Mouse (Mus musculus) activated CD4-positive, CD25-positive, alpha-beta regulatory T cell (primary cell): ENCODE data around the gene Mmachc. TPM values are rescaled to one million over a fixed set of nuclear protein-coding genes. Genes with fewer than 3 reads are reported as not detected.

Source experiments
- polyA plus RNA-seq, 2 experiments: library from polyadenylated mRNA; unstranded; fragments of 100-300 nt; shearing (Covaris generic); gene quantifications; one replicate each; pipeline ENCODE4 v1.2.1; 2017

Gene Mmachc
- 1 to 10 TPM; 4.0 to 8.7 TPM for polyA plus RNA-seq

DNA sequence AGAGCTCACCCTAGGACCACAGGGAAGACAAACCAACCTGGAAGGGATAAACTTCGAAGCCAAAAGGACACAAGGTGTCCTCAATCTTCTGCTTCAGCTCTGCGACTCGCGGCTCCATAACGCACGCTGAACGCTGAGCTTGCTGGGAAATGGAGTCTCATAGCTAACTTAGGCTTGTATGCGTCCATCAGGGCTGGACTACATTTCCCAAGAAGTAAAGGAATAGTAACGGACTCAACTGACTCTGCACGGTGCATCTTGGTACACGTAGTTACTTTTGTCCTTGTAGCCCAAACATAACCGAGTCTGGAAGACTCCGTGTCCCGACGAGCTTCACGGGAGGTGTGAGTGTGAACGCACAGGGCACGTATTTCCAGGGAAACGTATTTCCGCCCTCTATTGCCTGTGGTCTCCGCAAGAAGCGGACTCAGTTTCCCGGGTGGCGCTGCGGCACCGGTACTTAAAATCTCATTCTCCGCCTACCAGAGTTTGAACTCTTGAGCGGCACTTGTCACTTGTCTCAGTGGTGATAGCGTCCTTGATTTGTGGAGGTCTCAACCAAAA is at the start of gene Mmachc, which contains the start of gene Ccdc163:
Gene Mmachc, minus strand, starts transcription at position 206 of the 564 bp plus-strand sequence.
Gene Ccdc163, plus strand, starts transcription at position 309 of the 564 bp plus-strand sequence.

DNA sequence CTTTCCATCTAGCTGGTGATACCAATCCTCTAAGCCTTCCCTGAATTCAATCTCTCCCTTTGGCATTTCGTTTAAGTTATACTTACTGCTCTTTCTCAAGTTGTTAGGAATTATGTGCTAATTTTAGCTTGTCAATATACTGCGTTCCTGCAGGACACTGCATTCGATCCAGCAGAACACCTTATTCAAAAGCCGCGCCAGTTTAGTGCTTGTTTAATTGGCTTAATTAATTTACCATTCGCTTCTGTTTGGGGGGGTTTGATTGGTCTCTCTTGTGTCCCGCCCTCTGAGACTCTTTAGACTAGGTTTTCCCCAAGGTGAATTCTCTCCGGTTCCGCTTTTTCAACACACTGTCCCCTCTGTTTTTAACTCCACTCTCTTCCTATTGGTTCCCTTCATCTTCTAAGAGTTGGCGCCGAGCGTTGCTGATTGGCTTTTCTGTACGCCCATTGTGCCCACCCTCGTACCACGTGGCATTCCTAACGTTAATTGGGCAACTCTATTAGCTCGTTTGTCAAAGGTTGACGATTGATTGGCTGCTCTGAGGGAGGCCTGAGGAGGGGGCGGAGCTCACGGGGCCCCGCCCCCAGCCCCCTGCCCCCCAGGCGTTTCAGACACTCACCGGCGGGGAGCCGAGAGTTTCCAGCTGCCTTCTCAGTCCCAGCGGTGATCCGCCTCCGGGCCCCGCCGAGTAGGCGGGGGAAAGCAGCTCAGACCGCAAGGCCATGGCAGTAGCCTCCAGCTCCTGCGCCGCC is 12.3 kb upstream of the Mmachc start, which contains the start of gene Tesk2:
Gene Tesk2, plus strand, starts transcription at position 606 of the 755 bp plus-strand sequence.

DNA sequence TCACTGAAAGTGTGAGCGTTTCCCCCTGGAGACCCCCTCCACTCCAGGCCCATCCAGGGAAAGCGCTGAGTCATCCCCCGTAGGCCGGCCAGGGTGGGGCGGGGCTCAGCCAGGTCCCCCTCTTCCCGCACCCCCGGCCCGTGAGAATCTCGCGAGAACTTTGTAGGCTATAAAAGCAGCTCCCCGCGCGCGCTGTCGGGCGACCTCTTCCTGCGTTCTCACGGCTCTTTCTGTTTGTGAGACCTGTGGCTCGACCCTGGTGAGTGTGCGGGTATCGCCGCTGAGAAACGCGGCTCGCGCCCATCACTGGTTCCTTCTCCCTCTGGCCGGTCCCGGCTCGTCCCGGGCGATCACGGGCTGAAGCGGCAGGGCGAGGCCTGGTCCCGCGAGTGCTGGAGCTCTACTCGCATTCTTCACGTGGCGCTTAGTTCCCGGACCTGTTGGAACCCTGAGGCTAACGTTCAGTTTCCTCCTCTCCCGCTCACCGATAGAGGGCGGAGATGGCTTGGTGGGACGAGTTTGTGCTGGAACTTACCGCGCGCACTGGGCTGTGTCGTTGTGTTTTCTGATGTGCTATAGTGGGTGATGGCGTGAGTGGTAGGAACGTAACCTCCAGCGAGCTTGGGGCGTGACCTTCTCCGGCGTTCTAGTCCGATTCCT is 22.7 kb downstream of the Mmachc start, which contains the start of gene Prdx1:
Gene Prdx1, plus strand, starts transcription at position 143 of the 660 bp plus-strand sequence.

Other genes starting within 250 kb of the Mmachc start
- gene Mast2, start 244.2 kb downstream of the Mmachc start, polyA plus RNA-seq, result 10 to 100 TPM; 10.7 to 15.2 TPM
- 10 to 100 TPM; 17.3 to 24.5 TPM for gene Ipp, start 200.9 kb downstream of the Mmachc start, polyA plus RNA-seq
- 10 to 100 TPM; 15.2 to 18.7 TPM for gene Tmem69, start 152.5 kb downstream of the Mmachc start, polyA plus RNA-seq
- 10 to 100 TPM; 43.6 to 55.0 TPM for gene Gpbp1l1, start 150.7 kb downstream of the Mmachc start, polyA plus RNA-seq
- 10 to 100 TPM in 1 of 2 experiments, 1 to 10 TPM in 1; 8.0 to 12.0 TPM for gene Ccdc17, start 111.8 kb downstream of the Mmachc start, polyA plus RNA-seq
- gene Nasp, start 80.5 kb downstream of the Mmachc start, polyA plus RNA-seq, result 10 to 100 TPM; 50.5 to 76.9 TPM
- gene Akr1a1, start 56.7 kb downstream of the Mmachc start, polyA plus RNA-seq, result 100 to 1,000 TPM; 297 to 376 TPM
- gene Prdx1, start 22.9 kb downstream of the Mmachc start, polyA plus RNA-seq, result 100 to 1,000 TPM; 622 to 762 TPM
- 1 to 10 TPM; 7.5 to 7.7 TPM for gene Ccdc163, start 103 bp upstream of the Mmachc start, polyA plus RNA-seq
- gene Tesk2, start 12.5 kb upstream of the Mmachc start, polyA plus RNA-seq, result 1 to 10 TPM; 4.7 to 6.6 TPM
- 10 to 100 TPM; 31.7 to 36.5 TPM for gene Toe1, start 99.2 kb upstream of the Mmachc start, polyA plus RNA-seq
- gene Mutyh, start 99.3 kb upstream of the Mmachc start, polyA plus RNA-seq, result 10 to 100 TPM; 11.3 to 13.3 TPM
- gene Hpdl, start 113.3 kb upstream of the Mmachc start, polyA plus RNA-seq, result under 1 TPM; 0.18 to 0.44 TPM
- gene Zswim5, start 169.0 kb upstream of the Mmachc start, polyA plus RNA-seq, result under 1 TPM; 0.04 to 0.21 TPM